Mouse (Mus musculus) skeletal muscle tissue, postnatal 0 days (tissue): ENCODE data around the gene Hpdl. TPM values are rescaled to one million over a fixed set of nuclear protein-coding genes. Genes with fewer than 3 reads are reported as not detected.

Experiments
- polyA plus RNA-seq: library from polyadenylated mRNA; unstranded; fragments of >200 nt; fragmentation: Nextera tagmentation; extraction: Ambion mirVana; gene quantifications from 2 replicates; pipeline ENCODE4 v1.2.1, GENCODE M21; 2015

Hpdl gene
- 0.97 and 1.5 TPM in 2 replicates for polyA plus RNA-seq

DNA sequence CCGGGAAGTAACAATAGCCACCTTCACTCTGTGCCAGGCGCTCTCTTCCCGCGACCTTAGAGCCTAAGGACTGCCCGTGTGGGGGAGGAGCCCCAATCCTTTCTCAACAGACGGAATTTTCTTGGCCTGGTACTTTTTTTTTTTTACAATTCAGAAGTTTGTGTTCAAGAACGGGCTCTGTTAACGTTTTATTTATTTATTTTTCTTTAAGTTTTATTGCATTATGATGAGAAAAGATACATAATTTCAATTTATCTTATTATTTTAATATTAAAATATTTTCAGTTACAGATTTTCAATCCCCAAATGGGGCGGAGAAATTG lies at the start of gene Hpdl:
Gene Hpdl, minus strand, starts transcription at position 14 of the 323 bp plus-strand sequence.

DNA sequence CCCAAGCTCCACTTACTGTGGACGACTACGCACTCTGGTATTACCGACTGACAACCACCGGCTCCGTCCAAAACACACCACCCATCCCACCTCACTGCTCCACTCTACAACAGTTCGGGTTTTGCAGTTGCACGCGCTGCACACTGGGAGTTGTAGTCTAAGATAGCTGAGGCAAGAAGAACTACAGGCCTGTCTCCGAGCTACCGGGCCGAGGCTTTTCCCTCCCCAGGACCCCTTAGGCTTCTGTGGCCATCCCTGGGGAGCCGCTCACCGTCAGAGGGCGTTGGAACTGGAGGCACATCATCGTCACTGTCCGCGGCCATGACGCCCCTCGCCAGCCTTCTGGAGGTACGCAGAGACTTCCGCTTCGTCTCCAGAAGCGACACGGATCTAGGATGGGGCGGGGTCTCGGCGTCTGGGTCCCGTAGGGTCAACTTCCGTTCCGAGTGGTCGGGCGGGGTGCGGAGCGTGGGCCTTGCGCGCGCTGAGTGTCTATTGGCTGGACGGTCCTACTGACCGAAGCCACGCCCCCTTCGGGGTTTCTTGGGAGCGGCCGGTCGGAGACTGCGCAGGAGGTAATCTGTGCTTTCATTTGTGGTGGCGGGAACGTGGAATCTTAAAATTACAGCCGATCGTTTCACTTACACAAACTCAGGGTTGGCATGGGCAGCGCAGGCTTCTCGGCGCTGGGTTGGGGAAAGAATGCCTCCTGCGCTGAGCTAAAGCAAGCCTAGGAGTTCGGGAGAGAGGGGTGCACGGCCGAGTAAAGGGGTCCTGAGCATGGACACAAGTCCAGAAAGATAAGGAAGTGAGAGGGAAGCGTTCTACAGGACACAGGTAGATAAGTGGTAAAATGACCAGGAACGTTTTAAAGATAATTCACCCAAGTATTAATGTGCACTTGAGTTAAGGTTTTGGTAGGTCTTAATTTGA lies 14.0 kb downstream of the Hpdl start, which contains the start of the genes Toe1 and Mutyh:
Gene Toe1, minus strand, starts transcription at position 444 of the 933 bp plus-strand sequence.
Gene Mutyh, plus strand, starts transcription at position 527 of the 933 bp plus-strand sequence.

Other genes with a start within 250 kb of the Hpdl start
- gene Ccdc17, start 225.1 kb downstream of the Hpdl start, polyA plus RNA-seq, result 3.6 and 4.7 TPM in 2 replicates
- gene Nasp, start 193.8 kb downstream of the Hpdl start, polyA plus RNA-seq, result 19.7 and 26.7 TPM in 2 replicates
- 409 and 505 TPM in 2 replicates for gene Akr1a1, start 170.0 kb downstream of the Hpdl start, polyA plus RNA-seq
- gene Prdx1, start 136.2 kb downstream of the Hpdl start, polyA plus RNA-seq, result 559 and 700 TPM in 2 replicates
- gene Mmachc, start 113.3 kb downstream of the Hpdl start, polyA plus RNA-seq, result 21.8 and 23.0 TPM in 2 replicates
- 9.9 and 11.5 TPM in 2 replicates for gene Ccdc163, start 113.2 kb downstream of the Hpdl start, polyA plus RNA-seq
- gene Tesk2, start 100.8 kb downstream of the Hpdl start, polyA plus RNA-seq, result 3.0 and 3.5 TPM in 2 replicates
- 12.7 and 14.5 TPM in 2 replicates for gene Toe1, start 14.1 kb downstream of the Hpdl start, polyA plus RNA-seq
- 4.4 and 5.4 TPM in 2 replicates for gene Mutyh, start 14.0 kb downstream of the Hpdl start, polyA plus RNA-seq
- 0.02 and 0.03 TPM in 2 replicates for gene Zswim5, start 55.7 kb upstream of the Hpdl start, polyA plus RNA-seq
- gene Urod, start 172.7 kb upstream of the Hpdl start, polyA plus RNA-seq, result 69.0 and 75.1 TPM in 2 replicates
- gene Hectd3, start 173.6 kb upstream of the Hpdl start, polyA plus RNA-seq, result 8.5 and 8.8 TPM in 2 replicates
- gene Eif2b3, start 197.7 kb upstream of the Hpdl start, polyA plus RNA-seq, result 31.1 and 33.3 TPM in 2 replicates